Mouse (Mus musculus) forebrain, postnatal 0 days (tissue): Measurements from ENCODE around the gene Ddx23. TPM values are rescaled to one million over a fixed set of nuclear protein-coding genes. Genes with fewer than 3 reads are reported as not detected.

Experiments used
- ATAC-seq: fragments of 200-750 bp; cut with Nextera tagmentation; 2 replicates; pipeline ENCODE4 v1.8.0; 2017; ENCODE audit warnings: mild to moderate bottlenecking, moderate library complexity
- DNase-seq: peaks from one replicate; pipeline ENCODE4 v3.0.0-alpha.2; 2015
- H3K27ac ChIP-seq: fragments of 300-500 bp; sonication (generic); 2 replicates; pipeline ENCODE4 v1.5.1; 2014; ENCODE audit warnings: low read depth, mild to moderate bottlenecking, antibody characterized with exemption, low read length, moderate library complexity, mixed read lengths
- H3K27me3 ChIP-seq: fragments of 300-500 bp; sonication (generic); 2 replicates; pipeline ENCODE4 v1.6.1; 2014; ENCODE audit warnings: mild to moderate bottlenecking, low read length, mixed read lengths; ENCODE audit not compliant: insufficient read depth
- H3K36me3 ChIP-seq: fragments of 300-500 bp; sonication (generic); 2 replicates; pipeline ENCODE4 v1.6.1; 2014; ENCODE audit warnings: mild to moderate bottlenecking, moderate library complexity; ENCODE audit not compliant: insufficient read depth
- H3K4me1 ChIP-seq: fragments of 300-500 bp; sonication (generic); 2 replicates; pipeline ENCODE4 v1.6.1; 2014; ENCODE audit warnings: antibody characterized with exemption; ENCODE audit not compliant: insufficient read depth
- H3K4me2 ChIP-seq: fragments of 300-500 bp; sonication (generic); 2 replicates; pipeline ENCODE4 v1.6.1; 2014; ENCODE audit warnings: low read depth, mild to moderate bottlenecking, moderate library complexity
- H3K4me3 ChIP-seq: fragments of 300-500 bp; sonication (generic); 2 replicates; pipeline ENCODE4 v1.5.1; 2014; ENCODE audit warnings: low read depth, low read length, mixed read lengths
- H3K9ac ChIP-seq: fragments of 300-500 bp; sonication (generic); 2 replicates; pipeline ENCODE4 v1.6.1; 2014; ENCODE audit warnings: mild to moderate bottlenecking
- H3K9me3 ChIP-seq: fragments of 300-500 bp; sonication (generic); 2 replicates; pipeline ENCODE4 v1.6.1; 2016; ENCODE audit warnings: low read length
- CTCF ChIP-seq: sonication (generic); IDR thresholded peaks from 2 replicates; pipeline ENCODE4 v1.5.1; 2016; ENCODE audit warnings: antibody characterized with exemption, control low read depth, low read depth
- WGBS: fragments of 180-500 bp; shearing (Covaris S2); extraction: QIAGEN DNeasy Blood & Tissue Kit; methylation state at CpG from one replicate; pipeline ENCODE4 v1.1.7; 2014; 5-methylcytosine and 5-hydroxymethylcytosine counted together
- polyA plus RNA-seq: library from polyadenylated mRNA; unstranded; fragments of >200 nt; fragmentation: Nextera tagmentation; extraction: Ambion mirVana; gene quantifications from 2 replicates; pipeline ENCODE4 v1.2.1, GENCODE M21; 2015
- total RNA-seq: library from RNA; depleted of rRNA; stranded (reverse); fragments of >200 nt; gene quantifications from 2 replicates; pipeline ENCODE4 v1.2.3, GENCODE M21; 2014; rRNA removed

Ddx23 gene
- total RNA-seq (54.9 and 70.6 TPM in 2 replicates), polyA plus RNA-seq (11.9 and 13.8 TPM in 2 replicates)

GRCm38 (mm10) chr15:98662567-98663545 lies at the start of gene Ddx23:
TSS of gene Ddx23 (minus strand) at chr15:98662894.
- peak; percentile 98 for DNase-seq
- peak within 1 kb of the TSS; percentile 68 for H3K9ac ChIP-seq
- H3K4me3 ChIP-seq = peak within 1 kb of the TSS; percentile 64
- peak within 1 kb of the TSS; percentile 53 for H3K4me2 ChIP-seq
- H3K27me3 ChIP-seq = no peaks in the 10 kb centered on the region
- 4% methylated on average over 47 of the region's 48 CpGs for WGBS
- peak; percentile 99 for ATAC-seq
- peaks cover 7% of the 10 kb centered on the region for H3K36me3 ChIP-seq
- peaks cover 5% of the 10 kb centered on the region; the same call in 1 of the 2 replicates for H3K4me1 ChIP-seq
- no peak for TF ChIP-seq CTCF
- no peaks in the 10 kb centered on the region for H3K9me3 ChIP-seq
- peak within 1 kb of the TSS; percentile 86 for H3K27ac ChIP-seq

- peak; percentile 78 for TF ChIP-seq CTCF
- Histone ChIP-seq H3K27me3 (no peaks in the 10 kb centered on the region), H3K4me1 (no peaks in the 10 kb centered on the region), H3K9ac (no peak overlapping the region), H3K27ac (no peak overlapping the region), H3K9me3 (no peaks in the 10 kb centered on the region), H3K4me2 (no peak overlapping the region), H3K36me3 (no peaks in the 10 kb centered on the region), H3K4me3 (no peak overlapping the region)
- DNase-seq = peak; percentile 68
- WGBS = 13% methylated on average over 9 of the region's 9 CpGs
- ATAC-seq = peak; percentile 61
Measured at GRCm38 (mm10) chr15:98710442-98710841, 47.7 kb upstream of the Ddx23 start.

- TF ChIP-seq CTCF = peak; percentile 83
- WGBS = 21% methylated on average over 16 of the region's 16 CpGs
- Histone ChIP-seq H3K27ac (no peak within 1 kb of the TSS), H3K9me3 (no peaks in the 10 kb centered on the region), H3K36me3 (no peaks in the 10 kb centered on the region), H3K4me3 (peak within 1 kb of the TSS; percentile 37), H3K4me1 (no peaks in the 10 kb centered on the region), H3K27me3 (no peaks in the 10 kb centered on the region), H3K9ac (peak within 1 kb of the TSS; percentile 43), H3K4me2 (peak within 1 kb of the TSS; percentile 47)
- DNase-seq = peak; percentile 90
- peak; percentile 92 for ATAC-seq
Measured at GRCm38 (mm10) chr15:98707766-98708372, 45.2 kb upstream of the Ddx23 start, which contains the start of gene Ccdc65. TSS of gene Ccdc65 (plus strand) at chr15:98708207.

- peaks cover 9% of the 10 kb centered on the region for H3K27me3 ChIP-seq
- no peak overlapping the region for H3K4me3 ChIP-seq
- no peak overlapping the region for H3K27ac ChIP-seq
- 60% methylated on average over 9 of the region's 9 CpGs for WGBS
- no peaks in the 10 kb centered on the region for H3K4me1 ChIP-seq
- no peaks in the 10 kb centered on the region for H3K36me3 ChIP-seq
- no peaks in the 10 kb centered on the region for H3K9me3 ChIP-seq
- DNase-seq = no peak
- ATAC-seq = no peak
- no peak overlapping the region for H3K4me2 ChIP-seq
- no peak overlapping the region for H3K9ac ChIP-seq
- TF ChIP-seq CTCF = no peak
Measured at GRCm38 (mm10) chr15:98704312-98704711, 41.6 kb upstream of the Ddx23 start.

- H3K9ac ChIP-seq = peak overlapping the region; percentile 56
- ATAC-seq = peak; percentile 95
- 3% methylated on average over 40 of the region's 40 CpGs for WGBS
- DNase-seq = peak; percentile 91
- H3K4me1 ChIP-seq = no peaks in the 10 kb centered on the region
- TF ChIP-seq CTCF = peak; percentile 96
- H3K36me3 ChIP-seq = no peaks in the 10 kb centered on the region
- H3K27ac ChIP-seq = peak overlapping the region; percentile 85
- H3K4me2 ChIP-seq = peak overlapping the region; percentile 67
- H3K4me3 ChIP-seq = peak overlapping the region; percentile 46
- H3K9me3 ChIP-seq = no peaks in the 10 kb centered on the region
- peaks cover 9% of the 10 kb centered on the region for H3K27me3 ChIP-seq
Measured at GRCm38 (mm10) chr15:98699190-98700105, 36.8 kb upstream of the Ddx23 start.

GRCm38 (mm10) chr15:98696216-98696615 lies 33.5 kb upstream of the Ddx23 start:
- Histone ChIP-seq H3K4me2 (no peak overlapping the region), H3K4me1 (0 out of 2 replicates have a peak, but pooled peaks cover 6% of the 10 kb centered on the region), H3K9me3 (no peaks in the 10 kb centered on the region), H3K4me3 (no peak overlapping the region), H3K27me3 (peaks cover 4% of the 10 kb centered on the region; the same call in 1 of the 2 replicates), H3K27ac (no peak overlapping the region), H3K36me3 (no peaks in the 10 kb centered on the region), H3K9ac (no peak overlapping the region)
- no peak for DNase-seq
- 49% methylated on average over 8 of the region's 8 CpGs for WGBS
- no peak for ATAC-seq
- TF ChIP-seq CTCF = no peak
